Mouse (Mus musculus): Measurements from ENCODE around the gene Cmss1.

DNA sequence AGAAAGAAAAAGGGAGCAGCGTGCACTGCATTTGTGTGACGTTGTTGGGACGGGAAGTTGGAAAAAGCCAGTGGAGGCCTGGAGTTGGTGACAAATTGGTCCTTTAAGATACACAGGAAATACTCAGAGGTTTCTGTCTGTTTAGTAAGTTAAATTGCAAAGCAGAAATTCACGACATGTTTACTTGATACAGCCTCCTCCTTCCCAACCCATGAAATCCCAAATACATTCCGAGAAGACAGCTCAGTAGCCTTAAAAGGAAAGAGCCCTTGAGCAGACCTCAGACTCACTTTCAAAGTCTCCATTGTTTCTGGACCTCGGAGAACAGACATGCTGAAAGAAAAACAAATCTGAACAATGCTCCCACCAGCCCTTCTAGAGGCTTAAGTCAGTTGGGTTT, 205.0 kb downstream of the Cmss1 start:
- TF ChIP-seq CTCF (IDR thresholded peaks at IDR 0.05; ENCODE audit: low read depth, low read length) (no peak), POLR2A (IDR thresholded peaks at IDR 0.05; ENCODE audit: borderline replicate concordance, low read depth, low read length) (no peak)

Measured in bone marrow macrophage, adult 2 months (primary cell).